Mouse (Mus musculus) thymus, adult 18-20 months (tissue): ENCODE results near the gene Rbm38.

Experiments used
- DNase-seq, 2 experiments: peaks; one replicate each; pipeline ENCODE4 v3.0.0; 2022; ENCODE audit warnings: mixed read lengths in 2 of 2

The Rbm38 gene

DNA sequence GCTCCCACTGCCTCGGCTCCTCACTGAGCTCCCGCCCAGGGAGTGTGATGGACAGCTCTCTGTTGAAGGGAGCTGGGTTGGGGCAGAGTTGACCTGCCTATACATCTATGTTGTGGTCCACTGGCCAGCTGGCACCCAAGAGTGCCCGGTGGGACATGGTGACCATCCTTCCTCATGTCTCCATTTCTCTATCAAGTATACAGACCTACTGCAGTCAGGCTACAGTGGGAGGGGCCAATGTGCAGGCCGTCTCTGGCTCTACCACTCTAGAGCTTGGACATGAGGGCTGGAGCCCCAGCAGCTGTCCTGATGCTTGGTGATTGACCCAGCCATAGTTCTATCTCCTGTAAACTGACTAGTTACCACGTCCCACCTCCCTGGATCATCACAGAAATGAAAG is 17.0 kb downstream of the Rbm38 start:
- DNase-seq, result no peak

DNA sequence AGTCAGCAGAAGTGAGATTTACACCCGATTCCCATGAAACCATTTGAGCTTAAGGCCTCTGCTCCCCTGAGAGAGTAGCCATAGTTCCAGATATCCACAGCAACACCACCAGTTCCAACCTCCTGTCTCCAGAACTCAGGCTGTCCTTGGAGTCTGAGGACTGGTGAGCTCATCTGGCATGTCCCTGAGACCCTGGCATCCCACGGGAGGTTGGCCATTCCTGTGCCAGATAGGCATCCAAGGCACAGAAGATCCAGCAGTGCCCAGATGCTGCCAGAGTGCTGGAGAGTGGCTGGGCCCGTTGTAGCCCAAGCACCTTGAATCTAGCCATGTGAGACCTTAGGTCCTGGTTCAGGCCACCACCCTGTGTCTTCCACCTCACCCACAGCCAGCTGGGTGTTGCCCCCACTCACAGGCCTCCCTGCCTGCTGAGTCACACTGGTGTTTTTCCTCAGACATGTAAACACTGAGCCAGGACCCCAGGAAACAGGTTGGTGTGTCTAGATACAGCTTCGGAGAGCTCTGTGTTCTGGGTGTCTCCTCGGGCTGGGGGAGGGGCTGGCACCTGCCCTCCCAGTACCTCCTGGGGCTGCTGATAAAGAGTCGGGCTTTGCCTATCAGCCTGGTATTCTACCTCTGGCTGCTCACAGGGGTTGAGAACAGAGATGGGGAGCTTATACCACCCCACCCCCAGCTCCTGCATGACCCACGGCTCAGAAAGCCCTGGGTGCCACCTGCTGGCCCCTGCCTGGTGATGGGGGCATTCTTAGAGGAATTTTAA is 17.7 kb downstream of the Rbm38 start:
- DNase-seq, result peak in 1 of 2 experiments; percentile 62

DNA sequence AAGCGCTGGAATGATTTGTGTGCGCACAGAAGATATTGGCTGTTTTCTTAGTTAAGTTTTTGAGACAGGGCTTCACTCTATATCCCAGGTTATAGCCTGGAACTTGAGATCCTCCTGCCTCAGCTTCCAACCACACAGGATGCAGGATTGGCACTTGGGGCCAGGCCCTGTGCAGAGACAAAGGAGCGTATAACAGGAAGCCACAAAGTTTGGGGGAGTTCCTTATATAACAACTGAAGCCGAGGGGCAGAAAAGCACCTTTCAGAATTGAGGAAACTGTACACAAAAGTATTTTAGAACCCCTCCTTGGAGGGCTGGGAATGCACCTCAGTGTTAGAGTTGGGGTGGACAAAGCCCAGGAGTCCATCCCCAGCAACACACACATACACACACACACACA is 18.7 kb downstream of the Rbm38 start:
- DNase-seq, result no peak

DNA sequence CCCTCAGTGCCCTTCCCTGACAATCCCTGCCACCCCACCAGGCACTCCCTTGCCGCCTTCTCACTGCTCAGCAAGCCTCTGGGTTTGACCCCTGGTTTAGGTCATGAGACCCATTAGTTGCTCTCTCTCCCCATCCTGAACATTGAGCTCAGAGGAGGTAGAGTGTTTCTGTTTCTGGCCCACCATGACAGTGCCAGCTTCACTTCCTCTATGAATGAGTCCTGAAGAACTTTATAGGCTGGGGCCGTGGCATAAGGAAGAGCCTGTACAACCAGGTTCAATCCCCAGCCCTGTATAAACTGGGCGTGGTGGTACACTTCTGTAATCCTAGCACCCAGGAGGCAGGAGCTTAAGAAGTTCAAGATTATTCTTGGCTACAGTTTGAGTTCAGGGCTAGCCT is 20.5 kb downstream of the Rbm38 start:
- DNase-seq, result no peak

DNA sequence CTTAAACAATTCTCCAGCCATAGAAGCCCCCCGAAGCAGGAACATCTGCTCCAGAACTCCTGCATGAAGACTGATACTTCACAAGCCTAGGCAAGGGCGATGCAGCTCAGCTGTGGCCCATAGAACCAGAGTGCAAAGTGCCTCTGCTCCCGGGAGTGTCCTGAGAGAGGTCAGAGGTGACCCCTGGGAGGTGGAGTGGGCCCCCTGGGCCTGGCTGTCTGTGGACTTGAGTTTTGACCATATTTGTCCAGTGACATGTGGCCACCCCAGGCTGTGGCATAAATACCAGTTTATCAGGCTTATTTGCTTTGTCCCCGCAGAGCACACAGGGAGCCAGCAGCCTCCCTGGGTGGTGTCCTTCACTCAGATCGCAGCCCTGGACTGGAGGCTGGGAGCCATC is 20.9 kb downstream of the Rbm38 start:
- DNase-seq, result no peak

DNA sequence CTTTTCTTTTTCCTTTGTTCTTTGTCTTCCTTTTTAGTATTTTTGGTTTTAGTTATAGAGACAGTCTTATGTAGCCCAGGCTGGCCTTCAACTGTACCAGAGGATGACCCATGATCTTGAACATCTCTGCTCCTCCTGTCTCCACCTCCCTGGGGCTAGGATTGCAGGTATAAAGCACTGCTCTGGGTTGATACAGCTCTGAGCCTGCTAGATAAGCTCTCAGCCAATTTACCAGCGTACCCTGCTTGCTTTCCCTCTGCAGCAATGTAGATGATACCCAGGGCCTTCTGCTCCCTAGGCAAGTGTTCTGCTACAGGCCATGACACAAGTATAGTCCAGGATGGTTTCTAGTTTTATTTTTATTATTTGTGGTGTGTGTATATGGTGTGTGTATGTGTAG is 21.6 kb downstream of the Rbm38 start:
- no peak for DNase-seq

DNA sequence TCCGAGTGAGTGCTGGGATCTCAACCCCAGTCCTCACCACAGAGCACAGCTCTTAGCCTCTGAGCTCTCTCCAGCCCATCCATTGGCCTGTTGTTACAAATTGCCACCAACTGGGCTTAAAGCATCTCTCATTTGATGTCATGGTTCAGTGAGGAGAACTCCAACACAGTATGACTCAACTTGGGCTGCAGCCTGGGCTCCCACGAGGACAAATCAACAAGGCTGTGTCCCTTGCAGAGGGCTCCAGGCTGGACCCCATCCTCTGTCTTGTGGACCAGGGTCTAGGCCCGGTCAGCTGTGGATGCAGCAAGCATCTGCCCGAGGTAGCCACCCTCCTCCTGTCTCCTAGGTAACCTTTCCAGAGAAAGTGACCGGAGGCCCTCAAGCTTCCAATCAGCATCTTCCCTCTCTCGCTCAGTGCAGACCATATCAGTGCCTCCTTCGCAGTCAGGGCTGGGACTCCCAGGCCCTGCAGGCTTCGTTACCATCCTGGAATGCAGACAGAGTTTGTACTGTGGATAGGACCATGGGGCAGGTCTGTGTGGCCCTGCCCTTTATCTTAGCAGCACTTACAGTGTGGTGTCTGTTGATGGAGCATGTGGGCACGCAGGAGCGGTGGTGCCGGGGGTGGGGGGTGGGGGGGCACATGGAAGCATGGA is 22.3 kb downstream of the Rbm38 start:
- DNase-seq, result no peak

DNA sequence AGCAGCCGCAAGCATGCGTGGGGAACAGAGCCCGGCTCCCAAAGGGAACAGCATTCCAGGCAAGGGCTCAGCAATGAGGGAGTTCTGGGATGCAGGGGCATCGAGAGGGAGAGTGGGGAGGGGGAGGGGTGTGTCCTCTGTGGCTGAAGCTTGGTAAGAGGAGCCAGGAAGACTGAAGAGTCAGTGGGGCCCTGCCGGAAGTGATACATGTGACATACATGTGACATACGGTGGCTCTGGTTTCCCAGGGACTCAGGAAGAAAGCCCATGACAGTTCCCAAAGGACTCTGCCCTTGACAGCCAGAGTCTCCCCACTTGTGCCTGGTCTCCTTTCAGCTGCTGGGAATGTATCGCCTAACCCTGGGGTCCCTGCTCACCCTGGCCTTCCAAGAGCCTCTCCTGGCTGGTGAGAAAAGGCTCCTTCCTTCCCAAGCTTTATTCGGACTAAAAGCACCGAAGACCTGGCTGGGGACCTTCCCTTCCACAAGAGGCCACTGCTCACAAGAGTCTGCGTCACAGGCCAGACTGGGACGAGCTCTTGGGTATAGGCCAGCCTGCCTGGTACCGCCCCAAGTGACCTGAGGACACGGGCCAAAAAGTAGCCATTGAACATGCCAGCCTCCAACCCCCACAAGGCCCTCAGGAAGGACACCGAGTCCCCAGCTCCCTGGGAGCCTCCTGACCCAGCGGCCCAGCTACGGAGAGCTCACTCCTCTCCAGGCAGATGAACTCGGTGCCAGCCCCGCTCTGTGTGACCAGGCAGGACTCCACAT is 24.1 kb downstream of the Rbm38 start:
- peak in 1 of 2 experiments; percentile 11 for DNase-seq

DNA sequence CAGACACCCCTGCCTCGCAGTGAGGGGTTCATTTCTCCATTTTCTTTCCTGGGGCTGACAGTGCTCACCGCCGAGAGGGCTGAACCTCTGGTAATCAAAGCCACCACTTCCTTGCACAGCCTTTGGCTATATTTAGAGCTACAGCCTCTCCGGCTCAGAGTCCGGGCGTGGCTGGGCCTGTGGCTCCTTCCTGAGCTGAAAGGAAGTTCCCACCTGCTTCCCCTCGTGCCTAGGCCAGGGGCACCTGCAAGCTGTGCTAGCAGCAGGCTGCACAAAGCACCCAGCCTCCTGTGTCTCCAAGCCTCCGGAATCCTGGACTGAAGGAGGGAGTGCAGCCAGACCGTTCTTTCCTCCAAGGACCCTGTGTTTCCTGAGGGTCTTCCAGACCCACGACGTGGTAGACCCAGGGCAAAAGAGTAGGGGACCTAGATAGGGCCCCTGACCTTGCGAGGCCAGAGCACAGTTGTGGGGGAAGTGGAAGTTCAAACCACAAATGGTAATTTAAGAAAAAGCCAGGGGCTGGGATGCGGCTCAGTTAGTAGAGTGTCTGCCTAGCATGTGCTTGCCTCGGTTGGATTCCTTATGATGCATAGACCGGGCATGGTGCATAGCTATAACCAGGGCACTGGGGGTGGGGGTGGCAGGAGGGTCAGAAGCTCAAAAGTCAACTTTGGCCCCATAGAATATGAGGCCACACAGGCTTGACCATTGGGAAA is 26.4 kb downstream of the Rbm38 start:
- peak; percentile 81 to 87 for DNase-seq

DNA sequence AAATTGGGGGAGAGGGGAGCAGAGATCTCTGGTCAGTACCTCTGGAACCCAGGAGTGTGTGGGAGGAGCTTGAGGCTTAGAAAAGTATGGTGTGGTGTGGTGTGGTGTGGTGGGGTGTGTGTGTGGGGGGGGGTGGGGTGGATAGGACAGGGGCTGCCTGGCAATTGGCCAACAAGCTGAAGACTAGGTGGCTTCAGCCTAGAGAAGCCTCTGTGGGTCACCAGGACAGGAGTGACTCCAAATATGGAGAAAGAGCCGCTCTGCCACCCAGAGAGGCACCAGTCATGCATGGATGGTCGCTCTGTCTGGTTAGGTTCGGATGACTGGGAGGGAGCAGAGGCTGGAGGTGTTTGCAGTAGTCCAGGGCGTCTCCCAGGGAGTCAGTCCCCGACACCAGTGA is 27.2 kb downstream of the Rbm38 start:
- peak in 1 of 2 experiments; percentile 1 for DNase-seq

DNA sequence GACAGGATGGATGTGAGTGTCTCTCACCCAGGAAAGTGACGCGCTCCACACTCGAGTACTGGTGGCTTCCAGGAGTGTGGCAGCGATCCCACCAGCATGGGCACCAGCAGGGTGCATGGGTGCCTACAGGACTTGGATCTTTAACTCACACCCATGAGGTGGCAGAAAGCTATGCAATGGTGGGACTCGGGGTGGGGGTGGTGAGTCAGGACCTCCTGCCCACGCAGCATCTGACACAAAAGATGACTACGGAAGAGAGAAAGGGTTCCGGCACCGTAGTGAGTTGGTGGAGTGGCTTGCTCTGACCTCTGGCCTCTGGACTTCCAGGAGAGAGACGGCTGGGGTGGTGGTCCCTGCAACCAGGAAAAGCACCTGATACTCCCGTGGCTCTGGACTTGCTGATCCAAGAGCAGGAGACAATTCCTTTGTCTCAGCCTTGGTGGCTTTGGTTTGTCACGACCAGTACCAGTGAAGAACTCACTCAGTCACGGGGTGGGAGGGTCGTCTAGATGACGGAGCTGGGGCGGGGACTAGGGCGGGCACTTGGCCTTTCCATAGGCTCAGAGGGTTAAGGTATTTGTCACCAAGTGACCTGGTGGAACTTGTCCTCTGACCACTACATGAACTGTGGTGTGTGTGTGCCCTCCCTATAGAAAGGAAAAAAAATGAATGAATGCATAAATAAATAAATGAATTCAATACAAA is 27.9 kb downstream of the Rbm38 start:
- DNase-seq, result peak in 1 of 2 experiments; percentile 2

DNA sequence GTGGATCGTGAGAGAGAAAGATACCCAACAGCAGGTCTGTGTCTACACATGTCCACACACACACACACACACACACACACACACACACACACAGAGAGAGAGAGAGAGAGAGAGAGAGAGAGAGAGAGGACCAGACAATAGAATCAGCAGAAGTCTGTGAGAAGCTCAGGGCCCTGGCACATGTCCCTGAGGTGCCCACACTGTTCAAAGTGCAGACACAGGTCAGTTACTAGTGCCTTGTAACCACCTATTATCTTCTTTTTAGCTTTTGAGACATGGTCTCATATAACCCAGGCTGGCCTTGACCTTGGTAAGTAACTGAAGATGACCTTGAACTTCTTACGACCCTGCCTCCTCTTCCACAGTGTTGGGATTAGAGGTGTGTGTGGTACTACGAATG is 28.9 kb downstream of the Rbm38 start:
- no peak for DNase-seq

DNA sequence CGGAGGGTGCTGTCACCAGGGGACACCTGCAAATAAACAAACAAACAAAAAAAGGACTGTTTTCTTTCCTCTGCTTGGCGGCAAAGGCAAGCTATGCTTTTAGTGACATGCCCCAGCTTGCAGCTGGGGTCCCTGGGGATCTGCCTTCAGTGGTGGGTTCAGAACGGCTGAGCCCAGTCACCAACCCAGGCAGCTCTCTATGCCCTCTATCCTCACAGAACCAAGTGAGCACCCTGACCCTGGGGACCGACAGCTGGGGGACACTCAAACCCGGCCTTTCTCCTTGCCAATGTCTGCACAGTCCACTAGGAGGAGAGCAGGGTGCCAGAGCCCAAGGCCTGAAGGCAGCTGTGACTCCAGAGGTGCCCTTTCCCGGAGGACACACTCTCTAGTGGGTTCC is 29.5 kb downstream of the Rbm38 start:
- DNase-seq, result no peak

DNA sequence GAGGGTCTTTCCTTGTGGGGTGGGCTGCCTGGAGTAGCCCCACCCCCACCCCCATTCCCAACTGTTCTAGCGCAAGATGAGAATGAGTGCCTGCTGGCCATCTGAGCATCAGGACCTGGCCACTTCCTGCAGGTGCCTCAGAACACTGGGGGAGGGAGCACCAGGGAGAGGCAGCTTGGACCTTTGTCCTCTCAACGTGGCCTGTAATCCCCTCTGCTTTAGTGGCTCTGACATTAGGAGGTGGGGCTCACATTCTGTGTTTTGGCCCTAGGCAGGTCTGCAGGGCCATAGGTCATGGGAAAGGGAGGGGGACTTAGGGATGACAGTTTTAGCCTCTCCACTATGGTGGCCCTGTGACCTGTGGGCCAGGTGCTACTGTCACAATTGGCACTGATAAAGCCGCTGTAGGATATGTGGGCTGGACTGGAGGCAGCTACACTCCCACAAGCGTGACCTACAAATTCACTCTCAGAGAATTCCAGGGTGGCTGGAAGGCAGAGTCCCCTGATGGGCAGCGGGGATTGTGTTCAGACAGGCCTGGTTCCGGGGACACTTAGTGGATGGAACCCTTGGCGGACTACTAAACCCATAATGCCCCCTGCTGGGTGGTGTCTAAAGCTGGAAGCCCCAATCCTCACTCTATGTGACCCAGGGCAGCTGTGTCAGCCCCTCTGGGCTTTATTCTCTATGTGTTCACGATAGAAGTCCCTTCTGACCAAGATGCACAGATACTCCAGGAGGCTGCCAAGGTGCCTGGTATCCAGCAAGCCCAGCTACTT is 30.5 kb downstream of the Rbm38 start:
- peak in 1 of 2 experiments; percentile 7 for DNase-seq

DNA sequence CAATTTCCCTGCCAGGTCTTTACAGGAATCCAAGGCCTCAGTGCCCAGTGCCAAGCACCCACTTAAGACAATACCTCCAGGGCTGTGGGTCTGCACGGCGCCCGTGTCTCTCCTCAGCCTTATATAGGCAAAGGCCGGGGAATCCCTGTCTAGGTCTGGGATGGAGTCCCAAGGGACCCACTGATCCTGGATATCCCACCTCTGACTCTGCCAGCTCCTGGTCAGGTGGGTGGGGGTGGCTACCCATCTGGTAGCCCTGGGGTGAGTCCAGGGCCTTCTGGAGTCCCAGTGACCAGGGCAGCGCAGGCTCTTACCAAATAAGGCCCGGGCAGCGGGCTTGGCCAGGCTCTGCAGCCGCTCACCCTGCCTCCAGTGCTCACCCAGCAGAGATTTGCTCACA is 32.6 kb downstream of the Rbm38 start:
- no peak for DNase-seq

DNA sequence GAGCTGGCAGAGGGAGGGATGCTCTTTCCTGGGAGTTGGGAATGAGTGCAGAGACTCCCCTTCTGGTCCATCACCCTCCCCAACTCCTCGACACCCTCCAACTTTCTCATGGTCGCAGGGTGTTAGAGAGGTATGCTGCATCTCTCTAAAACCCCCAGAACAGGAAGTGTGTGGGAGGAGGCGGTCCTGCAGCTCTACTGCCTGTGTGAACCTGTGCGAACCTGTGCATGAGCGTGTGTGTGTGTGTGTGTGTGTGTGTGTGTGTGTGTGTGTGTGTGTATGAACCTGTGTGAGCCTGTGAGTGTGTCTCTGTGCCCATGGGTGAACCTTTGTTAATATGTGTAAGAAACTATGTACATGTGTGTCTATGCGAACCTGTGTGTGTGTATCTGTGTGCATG is 33.5 kb downstream of the Rbm38 start:
- peak in 1 of 2 experiments; percentile 70 for DNase-seq

DNA sequence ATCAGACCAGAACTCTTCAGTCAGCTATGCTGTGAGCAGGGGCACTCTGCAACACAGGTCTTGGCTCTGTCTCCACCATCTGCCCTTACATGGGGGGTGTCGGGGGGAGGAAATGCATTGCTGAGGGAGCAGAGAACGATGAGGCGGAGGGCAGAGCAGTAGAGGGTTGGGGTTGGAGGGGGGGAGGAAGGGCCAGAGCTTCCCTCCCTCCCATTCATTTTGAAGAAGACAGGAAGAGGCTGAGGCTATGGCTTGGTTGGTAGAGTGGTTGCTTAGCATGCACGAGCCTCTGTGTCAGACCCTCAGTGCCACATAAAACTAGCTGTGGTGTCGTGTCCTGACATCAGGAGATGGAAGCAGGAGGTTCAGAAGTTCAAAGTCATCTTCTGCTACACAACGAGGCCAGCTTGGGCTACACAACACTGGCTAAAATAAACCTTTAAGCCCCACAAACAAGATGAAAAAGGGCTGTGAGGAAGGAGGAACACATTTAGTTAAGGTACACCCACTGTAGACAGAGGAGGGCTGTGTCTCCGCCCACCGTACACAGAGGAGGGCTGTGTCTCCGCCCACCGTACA is 36.1 kb downstream of the Rbm38 start:
- DNase-seq, result no peak

DNA sequence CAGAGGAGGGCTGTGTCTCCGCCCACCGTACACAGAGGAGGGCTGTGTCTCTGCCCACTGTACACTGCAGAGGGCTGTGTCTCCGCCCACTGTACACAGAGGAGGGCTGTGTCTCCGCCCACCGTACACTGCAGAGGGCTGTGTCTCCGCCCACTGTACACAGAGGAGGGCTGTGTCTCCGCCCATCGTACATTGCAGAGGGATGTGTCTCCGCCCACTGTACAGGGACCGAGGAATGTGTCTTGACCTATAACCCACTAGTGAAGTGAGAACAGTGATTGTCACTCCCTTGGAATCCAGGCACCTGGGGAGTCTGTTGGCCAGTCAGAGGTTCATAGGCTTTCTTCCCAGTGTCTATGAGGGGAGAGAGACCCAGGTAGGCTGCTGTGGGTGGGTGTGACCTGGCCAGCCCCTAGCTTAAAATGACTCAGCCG is 36.6 kb downstream of the Rbm38 start:
- DNase-seq, result no peak

DNA sequence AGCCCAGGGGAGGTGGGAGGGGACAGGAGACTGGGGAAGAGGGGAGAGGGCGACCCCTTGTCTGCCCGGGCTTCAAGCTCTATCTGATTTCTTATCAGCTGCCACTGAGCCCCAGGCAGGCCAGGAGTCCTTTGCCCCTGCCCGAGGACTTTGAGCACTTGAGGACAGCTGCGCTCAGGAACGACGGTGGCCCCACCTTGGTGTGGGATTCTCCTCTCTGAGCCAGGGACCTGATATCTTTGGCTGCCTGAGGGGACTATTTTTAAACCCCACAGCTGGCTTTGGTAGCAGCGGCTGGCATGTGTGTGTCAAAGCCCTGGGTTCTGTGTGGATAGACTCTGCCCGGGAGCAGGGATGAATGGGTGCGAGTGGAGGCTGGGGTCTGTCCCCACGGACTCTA is 37.3 kb downstream of the Rbm38 start:
- no peak for DNase-seq

DNA sequence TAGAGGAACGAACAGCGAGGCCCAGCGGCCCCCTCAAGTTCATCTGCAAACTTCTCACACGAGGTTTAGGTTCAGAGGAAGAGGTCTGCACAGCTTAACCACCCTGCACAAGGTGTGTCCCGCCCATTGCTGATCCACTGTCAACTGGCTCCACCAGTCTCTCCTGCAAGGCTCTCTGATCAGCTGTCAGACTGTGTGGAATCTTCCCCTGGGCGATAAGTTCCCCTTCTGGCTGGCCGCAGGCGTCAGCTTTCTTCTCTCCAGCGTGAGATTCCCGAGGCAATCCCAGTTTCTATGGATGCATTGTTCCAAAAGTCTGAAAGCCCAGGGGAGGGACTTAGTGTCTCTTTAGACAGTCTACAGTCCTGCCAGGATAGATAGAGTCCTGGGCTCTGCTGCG is 38.0 kb downstream of the Rbm38 start:
- no peak for DNase-seq

DNA sequence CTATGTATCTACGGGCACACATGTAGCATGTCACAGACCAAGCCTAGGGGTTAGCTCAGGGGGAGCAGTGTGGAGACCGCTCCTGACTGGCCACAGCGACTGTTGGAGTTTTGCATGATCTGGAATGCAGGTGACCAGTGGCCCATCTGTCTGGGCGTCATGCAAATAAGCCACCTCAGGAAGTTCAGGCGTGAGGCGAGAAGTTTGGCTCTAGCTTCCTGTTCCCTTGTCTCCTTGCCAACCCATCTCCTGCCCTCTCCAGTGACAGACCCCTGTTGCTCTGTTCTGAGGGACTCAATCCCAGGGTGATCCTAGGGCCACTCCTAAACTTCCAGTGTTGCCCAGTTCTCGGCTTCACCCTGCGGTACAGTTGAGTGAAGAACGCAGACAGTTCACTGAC is 40.2 kb downstream of the Rbm38 start:
- no peak for DNase-seq
